Mouse (Mus musculus): Measurements from ENCODE around the gene Mtmr2. TPM values are rescaled to one million over a fixed set of nuclear protein-coding genes. Genes with fewer than 3 reads are reported as not detected.
A peak's percentile ranks its signal among the peaks of the same experiment; 100 is the strongest.

The Mtmr2 gene
- polyA plus RNA-seq, 1 experiment from 2014 or later: 76.9 TPM

DNA sequence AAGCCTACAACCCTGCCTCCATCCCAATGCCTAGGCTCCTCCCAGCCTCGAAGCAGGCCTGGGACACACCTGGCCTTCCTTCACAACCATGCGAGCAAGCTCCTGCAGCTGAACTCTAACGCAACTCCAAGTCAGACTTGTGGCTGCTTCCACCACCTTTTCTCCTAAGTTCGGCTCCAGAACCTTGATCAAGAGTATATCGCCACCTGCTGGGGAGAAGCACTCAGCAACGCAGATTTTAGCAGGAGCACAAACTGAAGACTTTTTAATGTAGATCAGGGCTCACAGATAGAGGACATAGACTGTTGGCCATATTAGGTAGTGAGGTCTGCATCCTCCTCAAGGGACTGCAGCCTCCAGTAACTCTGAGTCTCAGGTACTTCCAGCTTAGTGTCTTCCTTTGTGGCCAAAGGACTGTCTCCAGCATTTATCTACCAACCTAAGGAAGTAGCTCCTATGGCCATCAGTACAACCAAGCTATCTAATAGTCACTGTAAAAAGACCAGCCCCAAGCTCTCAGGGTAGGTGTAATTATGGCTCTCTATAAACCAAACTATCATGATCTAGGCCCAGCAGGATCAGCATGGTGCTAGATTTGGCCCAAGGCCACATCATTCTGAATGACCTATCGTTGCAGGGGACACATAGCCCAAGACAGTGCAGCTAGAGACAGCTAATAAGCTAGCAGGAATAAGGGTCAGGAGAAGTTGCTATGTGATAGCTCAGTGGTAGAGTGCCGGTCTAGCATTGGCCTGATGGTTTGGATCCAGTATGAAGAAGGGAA lies 31.7 kb upstream of the Mtmr2 start:
- H3K27me3 ChIP-seq (ENCODE audit: control insufficient read depth, insufficient read depth, low read length): no peaks in the 10 kb centered on the region
- no peak overlapping the region for H3K9ac ChIP-seq (ENCODE audit: low read length)
- no peak overlapping the region for H3K27ac ChIP-seq (ENCODE audit: low read depth, low read length)
- H3K4me3 ChIP-seq (ENCODE audit: low read depth, low read length): no peak overlapping the region
- DNase-seq (ENCODE audit: low spot score) (peak; percentile 78), ATAC-seq (replicated peaks; ENCODE audit: low FRiP score) (peak; percentile 71)
- H3K36me3 ChIP-seq (ENCODE audit: control insufficient read depth, insufficient read depth, low read length): no peaks in the 10 kb centered on the region
- no peaks in the 10 kb centered on the region for H3K4me1 ChIP-seq (replicated peaks; ENCODE audit: control insufficient read depth, insufficient read depth, low read length)
- WGBS: 29% methylated on average over 8 of the region's 8 CpGs
- H3K4me2 ChIP-seq (ENCODE audit: low read depth, low read length, severe bottlenecking): no peak overlapping the region
- H3K9me3 ChIP-seq (ENCODE audit: control insufficient read depth, low read length): no peaks in the 10 kb centered on the region

DNA sequence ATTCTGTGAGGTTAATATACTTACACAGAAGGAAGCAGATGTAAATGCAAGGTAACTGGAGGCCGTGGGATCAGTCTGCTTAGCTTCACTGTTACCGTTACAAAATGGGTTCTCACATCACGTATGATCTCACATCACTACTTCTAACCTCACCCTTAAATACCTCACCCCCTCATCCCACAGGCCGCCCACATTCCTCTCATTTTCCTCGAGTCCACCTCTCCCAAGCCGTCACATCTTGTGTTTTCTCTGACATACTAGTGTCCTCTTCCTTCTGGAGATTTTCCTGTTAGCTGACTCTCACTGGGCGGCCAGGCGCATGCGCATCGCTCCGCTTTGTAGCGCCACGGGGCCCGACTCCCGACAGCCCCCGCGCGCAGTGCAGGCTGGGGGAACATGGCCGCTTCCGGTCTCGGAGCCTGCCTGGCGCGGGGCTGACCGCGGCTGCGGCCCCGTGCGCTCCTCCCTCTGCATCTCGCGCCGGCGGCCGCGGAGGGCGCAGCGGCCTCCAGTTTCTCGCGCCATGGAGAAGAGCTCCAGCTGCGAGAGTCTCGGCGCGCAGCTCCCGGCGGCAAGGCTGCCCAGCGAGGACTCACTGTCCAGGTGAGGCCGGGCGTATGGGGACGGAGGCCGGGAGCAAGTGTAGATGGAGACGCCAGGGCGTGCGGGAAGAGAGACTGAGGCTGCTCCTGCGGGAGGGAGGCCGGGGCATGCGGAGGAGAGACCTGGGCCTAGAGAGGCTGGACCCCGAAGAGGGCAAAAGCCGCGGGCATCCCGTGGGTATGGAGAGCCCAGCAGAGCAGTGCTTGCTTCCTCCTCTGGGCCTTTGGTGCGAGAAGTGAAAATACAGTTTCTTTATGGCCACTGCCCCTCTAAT lies 826 bp downstream of the Mtmr2 start:
- Histone ChIP-seq H3K27ac (ENCODE audit: low read depth, low read length) (peak overlapping the region; percentile 87), H3K4me1 (replicated peaks; ENCODE audit: control insufficient read depth, insufficient read depth, low read length) (no peaks in the 10 kb centered on the region), H3K9ac (ENCODE audit: low read length) (peak overlapping the region; percentile 99), H3K4me3 (ENCODE audit: low read depth, low read length) (peak overlapping the region; percentile 95), H3K27me3 (ENCODE audit: control insufficient read depth, insufficient read depth, low read length) (no peaks in the 10 kb centered on the region), H3K9me3 (ENCODE audit: control insufficient read depth, low read length) (no peaks in the 10 kb centered on the region), H3K36me3 (ENCODE audit: control insufficient read depth, insufficient read depth, low read length) (no peaks in the 10 kb centered on the region), H3K4me2 (ENCODE audit: low read depth, low read length, severe bottlenecking) (peak overlapping the region; percentile 68)
- 2% methylated on average over 60 of the region's 60 CpGs for WGBS
- DNase-seq (ENCODE audit: low spot score) (peak; percentile 97), ATAC-seq (replicated peaks; ENCODE audit: low FRiP score) (peak; percentile 99)

DNA sequence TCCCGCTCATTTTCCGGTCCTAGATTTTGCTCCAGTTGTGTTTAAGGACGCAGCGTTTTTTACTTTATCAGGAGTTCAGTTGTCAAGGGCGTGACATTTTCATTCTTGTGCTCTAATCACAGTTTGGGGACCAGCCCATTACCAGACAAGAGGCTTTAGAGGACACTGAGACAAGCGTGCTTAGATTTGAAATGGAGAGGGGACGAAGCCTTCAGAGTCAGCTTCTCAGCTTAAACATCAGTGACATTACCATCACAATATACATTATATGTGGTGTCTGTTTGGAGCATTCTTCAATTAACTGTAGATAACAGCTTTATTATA lies 1.4 kb downstream of the Mtmr2 start:
- DNase-seq (ENCODE audit: low spot score) (no peak), ATAC-seq (replicated peaks; ENCODE audit: low FRiP score) (0 out of 2 replicates have a peak, but pooled peaks have one; percentile 4)
- Histone ChIP-seq H3K9ac (ENCODE audit: low read length) (peak overlapping the region; percentile 99), H3K4me3 (ENCODE audit: low read depth, low read length) (peak overlapping the region; percentile 95), H3K4me1 (replicated peaks; ENCODE audit: control insufficient read depth, insufficient read depth, low read length) (no peaks in the 10 kb centered on the region), H3K4me2 (ENCODE audit: low read depth, low read length, severe bottlenecking) (peak overlapping the region; percentile 68), H3K27ac (ENCODE audit: low read depth, low read length) (peak overlapping the region; percentile 87), H3K36me3 (ENCODE audit: control insufficient read depth, insufficient read depth, low read length) (no peaks in the 10 kb centered on the region), H3K27me3 (ENCODE audit: control insufficient read depth, insufficient read depth, low read length) (no peaks in the 10 kb centered on the region), H3K9me3 (ENCODE audit: control insufficient read depth, low read length) (no peaks in the 10 kb centered on the region)
- whole genome bisulfite sequencing: 8% methylated on average over 7 of the region's 7 CpGs

DNA sequence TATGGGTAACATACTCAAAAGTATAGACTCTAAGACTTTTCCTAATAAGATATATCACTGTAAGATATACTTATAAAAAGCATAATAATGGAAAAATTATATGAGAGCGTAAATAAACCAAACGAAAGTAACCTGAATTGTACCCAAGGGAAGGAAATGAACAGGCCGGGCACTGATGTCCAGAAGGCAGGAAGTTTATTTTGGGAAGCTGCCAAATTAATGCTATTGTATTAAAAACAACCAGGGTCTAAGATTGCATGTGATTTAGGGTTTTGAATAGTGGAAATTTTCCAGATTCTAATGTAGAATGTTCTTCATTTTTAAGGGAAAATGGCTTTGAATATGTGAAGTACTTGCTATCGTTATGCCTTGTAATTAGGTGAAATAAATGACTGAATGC lies 4.3 kb downstream of the Mtmr2 start:
- H3K4me1 ChIP-seq (replicated peaks; ENCODE audit: control insufficient read depth, insufficient read depth, low read length): no peaks in the 10 kb centered on the region
- no peaks in the 10 kb centered on the region for H3K9me3 ChIP-seq (ENCODE audit: control insufficient read depth, low read length)
- no peak overlapping the region for H3K4me3 ChIP-seq (ENCODE audit: low read depth, low read length)
- no peak overlapping the region for H3K4me2 ChIP-seq (ENCODE audit: low read depth, low read length, severe bottlenecking)
- no peaks in the 10 kb centered on the region for H3K36me3 ChIP-seq (ENCODE audit: control insufficient read depth, insufficient read depth, low read length)
- DNase-seq (ENCODE audit: low spot score) (no peak), ATAC-seq (replicated peaks; ENCODE audit: low FRiP score) (no peak)
- no peaks in the 10 kb centered on the region for H3K27me3 ChIP-seq (ENCODE audit: control insufficient read depth, insufficient read depth, low read length)
- H3K27ac ChIP-seq (ENCODE audit: low read depth, low read length): no peak overlapping the region
- WGBS: 93% methylated on average over 4 of the region's 4 CpGs
- H3K9ac ChIP-seq (ENCODE audit: low read length): no peak overlapping the region

DNA sequence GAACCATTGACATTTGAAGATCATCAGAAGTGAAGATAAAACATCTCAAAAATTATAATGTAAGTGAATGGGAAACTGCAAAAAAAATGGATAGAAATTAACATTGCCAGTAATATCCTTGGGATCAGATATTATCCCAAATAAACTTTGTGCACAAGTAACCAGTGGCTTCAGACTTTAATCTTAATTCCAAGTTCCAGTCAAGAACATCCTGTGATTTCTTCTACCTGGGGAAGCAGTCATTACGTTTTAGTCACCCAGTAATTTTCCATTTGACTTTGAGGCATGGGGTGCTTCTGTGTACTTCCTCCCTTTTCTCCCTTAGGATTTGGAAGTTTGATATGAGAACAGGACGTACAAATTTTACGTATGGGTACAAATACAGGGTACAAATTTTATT lies 12.2 kb downstream of the Mtmr2 start:
- H3K36me3 ChIP-seq (ENCODE audit: control insufficient read depth, insufficient read depth, low read length): no peaks in the 10 kb centered on the region
- H3K4me3 ChIP-seq (ENCODE audit: low read depth, low read length): no peak overlapping the region
- no peaks in the 10 kb centered on the region for H3K27me3 ChIP-seq (ENCODE audit: control insufficient read depth, insufficient read depth, low read length)
- H3K27ac ChIP-seq (ENCODE audit: low read depth, low read length): no peak overlapping the region
- DNase-seq (ENCODE audit: low spot score) (no peak), ATAC-seq (replicated peaks; ENCODE audit: low FRiP score) (no peak)
- H3K9me3 ChIP-seq (ENCODE audit: control insufficient read depth, low read length): no peaks in the 10 kb centered on the region
- no peaks in the 10 kb centered on the region for H3K4me1 ChIP-seq (replicated peaks; ENCODE audit: control insufficient read depth, insufficient read depth, low read length)
- H3K9ac ChIP-seq (ENCODE audit: low read length): no peak overlapping the region
- H3K4me2 ChIP-seq (ENCODE audit: low read depth, low read length, severe bottlenecking): no peak overlapping the region
- WGBS: 94% methylated on average over 3 of the region's 3 CpGs

DNA sequence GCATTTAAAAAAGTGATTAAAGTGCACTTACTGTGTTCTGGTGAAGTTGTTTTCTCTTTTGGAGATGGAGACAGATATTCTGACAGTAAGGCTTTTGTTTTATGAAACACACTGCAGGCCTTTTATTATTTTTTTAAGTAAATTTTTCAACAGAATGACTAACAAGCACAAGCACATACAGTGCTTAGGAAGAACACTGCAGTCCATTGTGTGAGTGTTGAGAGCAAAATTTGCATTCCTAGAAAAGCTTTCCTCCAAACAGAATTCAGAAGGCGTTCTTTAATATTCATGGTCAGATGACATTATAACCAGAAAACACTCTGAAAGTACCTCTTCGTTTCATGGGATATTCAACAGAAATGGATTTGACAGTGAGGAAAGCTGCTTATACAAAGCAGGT lies 17.4 kb downstream of the Mtmr2 start:
- H3K36me3 ChIP-seq (ENCODE audit: control insufficient read depth, insufficient read depth, low read length): no peaks in the 10 kb centered on the region
- no peak overlapping the region for H3K4me3 ChIP-seq (ENCODE audit: low read depth, low read length)
- no peak overlapping the region for H3K27ac ChIP-seq (ENCODE audit: low read depth, low read length)
- H3K27me3 ChIP-seq (ENCODE audit: control insufficient read depth, insufficient read depth, low read length): no peaks in the 10 kb centered on the region
- H3K9ac ChIP-seq (ENCODE audit: low read length): no peak overlapping the region
- 79% methylated on average over 2 of the region's 2 CpGs for WGBS
- no peaks in the 10 kb centered on the region for H3K4me1 ChIP-seq (replicated peaks; ENCODE audit: control insufficient read depth, insufficient read depth, low read length)
- no peaks in the 10 kb centered on the region for H3K9me3 ChIP-seq (ENCODE audit: control insufficient read depth, low read length)
- H3K4me2 ChIP-seq (ENCODE audit: low read depth, low read length, severe bottlenecking): no peak overlapping the region
- DNase-seq (ENCODE audit: low spot score) (no peak), ATAC-seq (replicated peaks; ENCODE audit: low FRiP score) (no peak)

DNA sequence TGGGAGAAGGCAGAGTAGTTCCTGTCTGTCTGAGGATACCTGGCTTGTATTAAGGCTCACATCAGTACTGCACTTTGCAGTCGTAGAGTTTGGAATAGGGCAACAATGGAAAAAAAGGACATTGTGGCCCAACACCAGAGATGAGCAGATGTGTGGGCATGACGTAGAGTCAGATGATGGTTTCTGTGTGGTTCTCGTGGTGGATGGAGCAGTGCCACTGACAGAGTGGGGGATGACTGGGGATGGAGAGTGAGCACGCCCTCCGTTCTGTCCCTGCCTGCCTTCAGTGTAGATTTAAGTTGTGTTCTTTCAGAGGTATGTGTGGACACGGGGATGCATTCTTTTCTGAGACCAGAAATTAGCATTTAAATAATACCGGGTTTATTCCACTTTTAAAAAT lies 18.4 kb downstream of the Mtmr2 start:
- no peak overlapping the region for H3K4me2 ChIP-seq (ENCODE audit: low read depth, low read length, severe bottlenecking)
- no peak overlapping the region for H3K9ac ChIP-seq (ENCODE audit: low read length)
- H3K4me3 ChIP-seq (ENCODE audit: low read depth, low read length): no peak overlapping the region
- H3K36me3 ChIP-seq (ENCODE audit: control insufficient read depth, insufficient read depth, low read length): no peaks in the 10 kb centered on the region
- H3K27ac ChIP-seq (ENCODE audit: low read depth, low read length): no peak overlapping the region
- DNase-seq (ENCODE audit: low spot score) (no peak), ATAC-seq (replicated peaks; ENCODE audit: low FRiP score) (no peak)
- no peaks in the 10 kb centered on the region for H3K9me3 ChIP-seq (ENCODE audit: control insufficient read depth, low read length)
- 85% methylated on average over 7 of the region's 7 CpGs for WGBS
- no peaks in the 10 kb centered on the region for H3K27me3 ChIP-seq (ENCODE audit: control insufficient read depth, insufficient read depth, low read length)
- no peaks in the 10 kb centered on the region for H3K4me1 ChIP-seq (replicated peaks; ENCODE audit: control insufficient read depth, insufficient read depth, low read length)

DNA sequence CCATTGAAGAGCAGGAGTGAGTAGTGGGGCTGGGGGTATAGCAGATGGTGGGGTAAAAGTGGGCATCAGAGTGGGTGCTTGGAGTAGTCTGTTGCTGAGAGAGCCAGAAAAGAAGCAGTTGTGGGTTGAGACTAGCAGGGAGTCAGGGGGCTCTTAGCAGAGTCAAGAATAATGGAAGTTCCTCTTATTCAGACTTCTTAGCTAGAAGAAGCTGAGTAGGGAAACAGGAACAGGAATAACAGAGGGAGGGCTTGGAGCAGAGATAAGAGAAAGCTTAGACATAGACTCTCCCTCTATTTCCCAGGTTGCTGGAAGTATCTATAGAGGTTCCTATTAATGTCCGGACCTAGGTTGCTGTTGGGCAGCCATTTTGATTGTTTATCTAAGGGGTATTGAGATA lies 26.5 kb downstream of the Mtmr2 start:
- DNase-seq (ENCODE audit: low spot score) (no peak), ATAC-seq (replicated peaks; ENCODE audit: low FRiP score) (no peak)
- Histone ChIP-seq H3K4me2 (ENCODE audit: low read depth, low read length, severe bottlenecking) (no peak overlapping the region), H3K4me3 (ENCODE audit: low read depth, low read length) (no peak overlapping the region), H3K4me1 (replicated peaks; ENCODE audit: control insufficient read depth, insufficient read depth, low read length) (no peaks in the 10 kb centered on the region), H3K9me3 (ENCODE audit: control insufficient read depth, low read length) (no peaks in the 10 kb centered on the region), H3K36me3 (ENCODE audit: control insufficient read depth, insufficient read depth, low read length) (no peaks in the 10 kb centered on the region), H3K9ac (ENCODE audit: low read length) (no peak overlapping the region), H3K27ac (ENCODE audit: low read depth, low read length) (no peak overlapping the region), H3K27me3 (ENCODE audit: control insufficient read depth, insufficient read depth, low read length) (no peaks in the 10 kb centered on the region)
- 97% methylated on average over 1 of the region's 1 CpGs for WGBS
